Mouse (Mus musculus): ENCODE results near the gene Paqr3. TPM values are rescaled to one million over a fixed set of nuclear protein-coding genes. Genes with fewer than 3 reads are reported as not detected.

The Paqr3 gene
- polyA plus RNA-seq, 1 experiment from 2014 or later: 12.3 TPM

DNA sequence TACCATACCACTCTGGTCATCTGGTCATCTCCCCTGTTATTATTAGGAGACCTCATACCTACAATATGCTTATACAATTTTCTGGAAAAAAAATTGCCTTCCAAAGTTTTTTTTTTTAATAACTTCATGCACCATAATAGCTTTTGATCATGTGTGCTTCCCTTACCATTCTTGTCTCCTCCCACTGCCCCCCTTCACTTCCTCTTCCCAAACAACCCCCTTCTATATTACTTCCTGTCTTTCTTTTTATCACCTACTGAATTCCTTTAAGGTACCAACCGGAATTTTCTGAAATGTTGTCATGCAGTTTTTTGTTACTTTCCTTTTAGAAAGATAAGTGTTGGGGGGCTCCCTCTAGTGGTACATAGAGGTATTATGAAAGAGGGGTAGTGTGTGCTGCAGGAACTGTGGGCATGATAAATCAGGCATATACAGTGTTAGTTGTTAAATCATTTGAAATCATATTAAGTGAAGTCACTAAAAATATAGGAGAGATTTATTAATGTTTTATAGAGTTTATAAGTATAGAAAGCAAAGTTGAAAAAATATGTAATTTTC, 55.8 kb downstream of the Paqr3 start:
- Histone ChIP-seq H3K9ac (ENCODE audit: low read length) (no peak overlapping the region), H3K4me3 (ENCODE audit: low read depth, low read length) (no peak overlapping the region), H3K36me3 (ENCODE audit: control insufficient read depth, insufficient read depth, low read length) (no peaks in the 10 kb centered on the region), H3K9me3 (ENCODE audit: control insufficient read depth, low read length) (no peaks in the 10 kb centered on the region), H3K27ac (ENCODE audit: low read depth, low read length) (no peak overlapping the region), H3K27me3 (ENCODE audit: control insufficient read depth, insufficient read depth, low read length) (no peaks in the 10 kb centered on the region), H3K4me1 (replicated peaks; ENCODE audit: control insufficient read depth, insufficient read depth, low read length) (no peaks in the 10 kb centered on the region), H3K4me2 (ENCODE audit: low read depth, low read length, severe bottlenecking) (no peak overlapping the region)
- 29% methylated on average over 1 of the region's 1 CpGs for WGBS
- DNase-seq (ENCODE audit: low spot score) (no peak), ATAC-seq (replicated peaks; ENCODE audit: low FRiP score) (no peak)

DNA sequence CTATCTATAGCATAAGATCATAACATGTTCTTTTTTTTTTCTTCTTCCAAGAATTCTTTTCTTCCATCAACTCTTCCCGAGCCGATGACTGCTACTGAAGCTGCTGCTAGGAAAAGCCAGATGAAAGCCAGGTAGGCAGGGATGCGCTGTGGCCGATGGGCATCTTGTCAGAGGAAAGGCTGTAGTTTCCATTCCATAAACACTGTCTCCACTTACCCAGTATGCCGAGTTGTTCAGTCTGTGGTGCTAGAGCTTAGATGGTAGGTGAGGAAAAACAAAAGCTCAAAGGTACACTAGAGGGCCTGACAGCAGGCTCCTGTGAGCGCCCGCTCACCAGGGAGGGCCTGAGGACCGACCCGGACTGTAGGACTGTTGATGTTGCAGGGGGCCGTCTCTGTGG, 56.6 kb downstream of the Paqr3 start:
- no peaks in the 10 kb centered on the region for H3K4me1 ChIP-seq (replicated peaks; ENCODE audit: control insufficient read depth, insufficient read depth, low read length)
- no peaks in the 10 kb centered on the region for H3K27me3 ChIP-seq (ENCODE audit: control insufficient read depth, insufficient read depth, low read length)
- no peak overlapping the region for H3K9ac ChIP-seq (ENCODE audit: low read length)
- no peak for ATAC-seq (replicated peaks; ENCODE audit: low FRiP score)
- 90% methylated on average over 10 of the region's 10 CpGs for WGBS
- no peak overlapping the region for H3K4me3 ChIP-seq (ENCODE audit: low read depth, low read length)
- no peak overlapping the region for H3K4me2 ChIP-seq (ENCODE audit: low read depth, low read length, severe bottlenecking)
- H3K36me3 ChIP-seq (ENCODE audit: control insufficient read depth, insufficient read depth, low read length): no peaks in the 10 kb centered on the region
- no peaks in the 10 kb centered on the region for H3K9me3 ChIP-seq (ENCODE audit: control insufficient read depth, low read length)
- H3K27ac ChIP-seq (ENCODE audit: low read depth, low read length): no peak overlapping the region
- no peak for DNase-seq (ENCODE audit: low spot score)

DNA sequence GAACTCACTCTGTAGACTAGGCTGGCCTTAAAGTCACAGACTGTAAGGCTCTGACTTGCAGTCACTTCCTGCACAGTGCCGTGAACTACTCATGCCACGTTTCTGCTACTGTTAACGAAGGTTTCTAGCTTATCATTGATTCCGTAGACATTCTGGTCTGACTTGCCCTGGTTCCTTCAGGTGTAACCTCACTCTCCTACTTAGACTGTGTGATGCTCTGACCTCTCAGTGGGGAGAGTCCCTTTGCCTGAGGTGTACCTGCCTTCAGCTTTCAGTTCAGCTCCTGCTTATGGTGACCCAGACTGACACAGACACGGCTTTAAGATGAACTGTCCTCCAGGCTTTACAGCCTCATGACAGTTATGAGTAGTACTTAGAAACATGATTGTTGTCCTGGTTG, 57.2 kb downstream of the Paqr3 start:
- H3K27me3 ChIP-seq (ENCODE audit: control insufficient read depth, insufficient read depth, low read length): no peaks in the 10 kb centered on the region
- H3K9ac ChIP-seq (ENCODE audit: low read length): no peak overlapping the region
- H3K4me3 ChIP-seq (ENCODE audit: low read depth, low read length): no peak overlapping the region
- no peaks in the 10 kb centered on the region for H3K36me3 ChIP-seq (ENCODE audit: control insufficient read depth, insufficient read depth, low read length)
- H3K4me1 ChIP-seq (replicated peaks; ENCODE audit: control insufficient read depth, insufficient read depth, low read length): no peaks in the 10 kb centered on the region
- no peak overlapping the region for H3K4me2 ChIP-seq (ENCODE audit: low read depth, low read length, severe bottlenecking)
- DNase-seq (ENCODE audit: low spot score): no peak
- 90% methylated on average over 5 of the region's 5 CpGs for WGBS
- no peak overlapping the region for H3K27ac ChIP-seq (ENCODE audit: low read depth, low read length)
- no peak for ATAC-seq (replicated peaks; ENCODE audit: low FRiP score)
- H3K9me3 ChIP-seq (ENCODE audit: control insufficient read depth, low read length): no peaks in the 10 kb centered on the region

DNA sequence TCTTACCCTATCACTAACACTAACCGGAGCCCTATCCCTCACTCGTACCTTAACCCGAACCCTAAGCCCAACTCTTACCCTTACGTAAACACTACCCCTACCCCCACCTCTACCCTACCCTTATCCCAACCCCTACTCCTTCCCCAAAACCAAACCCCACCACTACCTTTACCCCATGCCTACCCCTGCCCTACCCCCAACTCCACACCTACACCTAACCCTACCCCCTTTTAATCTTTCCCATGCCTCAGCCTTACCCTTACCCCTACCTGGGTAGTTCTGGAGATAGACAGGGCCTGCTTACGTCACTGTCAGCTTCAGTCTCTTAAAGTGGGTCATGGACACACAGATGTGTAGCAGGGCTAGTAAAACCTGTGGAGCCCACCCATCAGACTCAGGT, 62.5 kb downstream of the Paqr3 start:
- Histone ChIP-seq H3K4me2 (ENCODE audit: low read depth, low read length, severe bottlenecking) (no peak overlapping the region), H3K9me3 (ENCODE audit: control insufficient read depth, low read length) (no peaks in the 10 kb centered on the region), H3K9ac (ENCODE audit: low read length) (no peak overlapping the region), H3K4me1 (replicated peaks; ENCODE audit: control insufficient read depth, insufficient read depth, low read length) (no peaks in the 10 kb centered on the region), H3K36me3 (ENCODE audit: control insufficient read depth, insufficient read depth, low read length) (no peaks in the 10 kb centered on the region), H3K27me3 (ENCODE audit: control insufficient read depth, insufficient read depth, low read length) (no peaks in the 10 kb centered on the region), H3K4me3 (ENCODE audit: low read depth, low read length) (no peak overlapping the region), H3K27ac (ENCODE audit: low read depth, low read length) (no peak overlapping the region)
- DNase-seq (ENCODE audit: low spot score) (no peak), ATAC-seq (replicated peaks; ENCODE audit: low FRiP score) (no peak)
- WGBS: 97% methylated on average over 5 of the region's 5 CpGs

DNA sequence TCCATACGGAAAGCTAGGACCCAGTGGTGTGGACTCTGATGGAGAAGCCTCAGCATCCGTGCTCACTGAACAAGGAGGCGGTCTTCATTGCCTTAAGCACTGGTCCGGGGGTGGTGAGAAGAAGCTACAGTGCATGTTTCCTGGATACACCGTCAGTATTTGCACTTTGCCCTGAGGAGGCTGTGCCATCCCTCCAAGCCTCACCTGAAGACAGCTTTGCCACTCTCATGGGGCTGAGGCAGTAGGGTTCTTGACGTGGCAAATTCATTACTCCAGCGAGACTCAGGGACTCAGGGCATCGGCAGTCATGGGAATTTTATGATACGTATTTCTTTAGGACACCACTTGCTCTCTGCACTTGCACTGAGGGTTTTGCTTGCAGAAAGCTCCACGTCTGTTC, 64.7 kb downstream of the Paqr3 start:
- Histone ChIP-seq H3K4me3 (ENCODE audit: low read depth, low read length) (no peak overlapping the region), H3K27me3 (ENCODE audit: control insufficient read depth, insufficient read depth, low read length) (no peaks in the 10 kb centered on the region), H3K9me3 (ENCODE audit: control insufficient read depth, low read length) (no peaks in the 10 kb centered on the region), H3K36me3 (ENCODE audit: control insufficient read depth, insufficient read depth, low read length) (no peaks in the 10 kb centered on the region), H3K4me1 (replicated peaks; ENCODE audit: control insufficient read depth, insufficient read depth, low read length) (no peaks in the 10 kb centered on the region), H3K27ac (ENCODE audit: low read depth, low read length) (no peak overlapping the region), H3K4me2 (ENCODE audit: low read depth, low read length, severe bottlenecking) (no peak overlapping the region), H3K9ac (ENCODE audit: low read length) (no peak overlapping the region)
- ATAC-seq (replicated peaks; ENCODE audit: low FRiP score) (no peak), DNase-seq (ENCODE audit: low spot score) (no peak)
- WGBS: 89% methylated on average over 10 of the region's 10 CpGs

DNA sequence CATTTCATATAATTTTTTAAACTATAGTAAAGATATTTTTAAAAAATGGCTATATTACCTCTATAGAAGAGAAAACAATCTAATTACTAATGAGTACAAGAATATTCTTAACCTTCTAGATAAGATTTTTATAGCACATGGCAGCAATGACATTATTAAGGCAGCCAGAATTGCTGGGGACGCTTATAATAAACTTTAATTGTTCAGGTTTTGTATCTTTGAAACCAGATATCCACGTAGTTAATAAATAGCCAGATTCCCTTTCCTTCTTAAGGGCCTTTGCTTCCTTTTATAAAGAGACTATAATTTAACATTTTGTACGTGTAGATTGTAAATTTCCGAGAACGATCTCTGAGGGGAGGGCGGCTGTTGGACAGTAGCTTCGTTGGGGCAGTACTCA, 66.1 kb downstream of the Paqr3 start:
- ATAC-seq (replicated peaks; ENCODE audit: low FRiP score) (no peak), DNase-seq (ENCODE audit: low spot score) (no peak)
- Histone ChIP-seq H3K4me3 (ENCODE audit: low read depth, low read length) (no peak overlapping the region), H3K36me3 (ENCODE audit: control insufficient read depth, insufficient read depth, low read length) (no peaks in the 10 kb centered on the region), H3K4me2 (ENCODE audit: low read depth, low read length, severe bottlenecking) (no peak overlapping the region), H3K4me1 (replicated peaks; ENCODE audit: control insufficient read depth, insufficient read depth, low read length) (no peaks in the 10 kb centered on the region), H3K9me3 (ENCODE audit: control insufficient read depth, low read length) (no peaks in the 10 kb centered on the region), H3K27ac (ENCODE audit: low read depth, low read length) (no peak overlapping the region), H3K9ac (ENCODE audit: low read length) (no peak overlapping the region), H3K27me3 (ENCODE audit: control insufficient read depth, insufficient read depth, low read length) (no peaks in the 10 kb centered on the region)
- WGBS: 91% methylated on average over 7 of the region's 7 CpGs

Other genes starting within 250 kb of the Paqr3 start
- gene Bmp2k, start 113.9 kb downstream of the Paqr3 start, polyA plus RNA-seq (2014; fragmentation: Nextera tagmentation; extraction: Ambion mirVana): 9.0 and 10.2 TPM in 2 replicates

Data from forebrain, embryonic 11.5 days (tissue).